Mouse (Mus musculus): Measurements from ENCODE around the gene Ppm1k. TPM values are rescaled to one million over a fixed set of nuclear protein-coding genes. Genes with fewer than 3 reads are reported as not detected.
"Not testable (repeated sequence)": the region's sequence is repeated elsewhere in the genome, so short reads cannot be mapped to it uniquely, and the experiment has no call there.

The Ppm1k gene
- polyA plus RNA-seq, 1 experiment = 20.7 TPM

DNA sequence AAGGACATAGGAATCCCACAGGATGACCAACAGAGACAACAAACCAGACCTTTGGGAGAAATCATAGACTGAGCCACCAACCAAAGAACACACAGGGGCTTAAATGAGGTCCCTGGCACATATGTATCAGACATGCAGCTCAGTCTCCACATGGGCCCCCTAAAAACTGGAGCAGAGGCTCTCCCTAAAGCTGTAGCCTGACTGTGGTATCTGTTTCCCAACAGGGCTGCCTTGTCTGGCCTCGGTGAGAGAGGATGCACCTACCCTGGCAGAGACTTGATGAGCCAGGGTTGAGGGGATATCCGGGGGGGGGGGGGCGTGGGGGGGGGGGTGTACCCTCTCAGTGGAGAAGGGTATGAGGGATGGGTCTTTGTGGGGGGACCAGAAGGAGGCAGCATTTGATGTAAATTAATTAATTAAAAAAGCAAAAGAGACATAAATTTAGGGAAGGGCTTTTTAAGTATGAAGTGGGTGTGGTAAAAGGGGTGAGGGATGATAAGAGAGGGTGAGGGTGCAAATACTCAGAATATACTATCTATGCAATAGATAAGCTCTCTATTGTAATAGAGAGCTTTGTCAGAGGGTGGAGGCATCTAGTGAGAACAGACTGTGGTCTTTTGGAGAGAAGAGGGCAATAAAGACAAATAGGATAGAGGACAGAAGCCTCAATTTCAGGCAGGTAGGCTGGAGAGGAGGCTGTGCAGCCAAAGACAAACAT is 31.4 kb downstream of the Ppm1k start:
- Histone ChIP-seq H3K27me3 (ENCODE audit: control insufficient read depth, insufficient read depth, low read length) (no peaks in the 10 kb centered on the region), H3K27ac (ENCODE audit: insufficient read depth, low read length) (no peak overlapping the region), H3K4me3 (replicated peaks; ENCODE audit: insufficient read depth, low read depth, low read length) (no peak overlapping the region), H3K4me1 (ENCODE audit: control insufficient read depth, insufficient read depth, low read length) (no peaks in the 10 kb centered on the region)
- no peak for DNase-seq
- 62% methylated on average over 3 of the region's 3 CpGs for WGBS
- TF ChIP-seq POLR2A (IDR thresholded peaks at IDR 0.05; ENCODE audit: borderline replicate concordance, insufficient read depth, low read length) (no peak), CTCF (IDR thresholded peaks at IDR 0.05; ENCODE audit: borderline replicate concordance, insufficient read depth, low read depth, low read length) (no peak)

- 89% methylated on average over 2 of the region's 2 CpGs for WGBS
- H3K4me1 ChIP-seq (ENCODE audit: control insufficient read depth, insufficient read depth, low read length) = no peaks in the 10 kb centered on the region
- no peaks in the 10 kb centered on the region for H3K27me3 ChIP-seq (ENCODE audit: control insufficient read depth, insufficient read depth, low read length)
- H3K4me3 ChIP-seq (replicated peaks; ENCODE audit: insufficient read depth, low read depth, low read length) = no peak overlapping the region
- TF ChIP-seq CTCF (IDR thresholded peaks at IDR 0.05; ENCODE audit: borderline replicate concordance, insufficient read depth, low read depth, low read length) = no peak
- TF ChIP-seq POLR2A (IDR thresholded peaks at IDR 0.05; ENCODE audit: borderline replicate concordance, insufficient read depth, low read length) = no peak
- no peak overlapping the region for H3K27ac ChIP-seq (ENCODE audit: insufficient read depth, low read length)
- DNase-seq = no peak
Observed at GRCm38 (mm10) chr6:57499209-57499608, 36.1 kb downstream of the Ppm1k start.

DNA sequence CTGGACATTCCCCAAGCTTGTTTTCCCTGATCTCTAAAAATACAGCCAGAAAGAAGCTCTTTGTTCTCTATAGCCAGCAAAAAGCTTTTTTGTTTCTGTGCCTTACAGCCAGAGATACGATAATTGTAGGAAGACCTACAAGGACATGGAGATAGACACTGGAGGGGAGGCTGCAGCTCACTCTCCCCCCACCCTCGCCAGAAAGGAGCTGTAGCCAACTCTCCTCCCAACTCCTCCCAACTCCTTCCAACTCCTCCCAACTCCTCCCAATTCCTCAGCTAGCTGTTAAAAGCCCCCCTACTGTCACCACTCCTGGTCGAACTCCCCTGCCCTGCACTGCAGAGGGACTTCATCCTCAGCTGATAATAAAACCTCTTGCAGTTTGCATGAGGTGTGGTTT is 67.1 kb downstream of the Ppm1k start:
- not testable (repeated sequence) for H3K4me1 ChIP-seq (ENCODE audit: control insufficient read depth, insufficient read depth, low read length); DNase-seq; H3K27me3 ChIP-seq (ENCODE audit: control insufficient read depth, insufficient read depth, low read length); H3K4me3 ChIP-seq (replicated peaks; ENCODE audit: insufficient read depth, low read depth, low read length); H3K27ac ChIP-seq (ENCODE audit: insufficient read depth, low read length)
- 16% methylated on average over 3 of the region's 3 CpGs for WGBS

Other genes starting within 250 kb of the Ppm1k start
- gene Vmn1r16, start 206.0 kb downstream of the Ppm1k start, polyA plus RNA-seq (2012; rRNA removed) = not detected in 2 replicates
- not detected in 2 replicates for gene Vmn1r17, start 171.7 kb downstream of the Ppm1k start, polyA plus RNA-seq (2012; rRNA removed)
- gene Vmn1r18, start 139.7 kb downstream of the Ppm1k start, polyA plus RNA-seq (2012; rRNA removed) = not detected in 2 replicates
- gene Vmn1r19, start 131.7 kb downstream of the Ppm1k start, polyA plus RNA-seq (2012; rRNA removed) = not detected in 2 replicates
- not detected in 2 replicates for gene Vmn1r20, start 106.5 kb downstream of the Ppm1k start, polyA plus RNA-seq (2012; rRNA removed)
- 1.5 and 1.6 TPM in 2 replicates for gene Herc6, start 45.5 kb upstream of the Ppm1k start, polyA plus RNA-seq (2012; rRNA removed)
- gene Pyurf, start 156.6 kb upstream of the Ppm1k start, polyA plus RNA-seq (2012; rRNA removed) = 23.1 and 23.7 TPM in 2 replicates
- gene Lancl2, start 167.1 kb upstream of the Ppm1k start, polyA plus RNA-seq (2012; rRNA removed) = 46.7 and 48.4 TPM in 2 replicates

Data from cerebellum, adult 2 months (tissue).